Mouse (Mus musculus) hindbrain, embryonic 11.5 days (tissue): ENCODE measurements around the gene Slc8b1. TPM values are rescaled to one million over a fixed set of nuclear protein-coding genes. Genes with fewer than 3 reads are reported as not detected.

Experiments used
- ATAC-seq: fragments of 200-750 bp; cut with Nextera tagmentation; 2 replicates; pipeline ENCODE4 v1.8.0; 2017; ENCODE audit warnings: mild to moderate bottlenecking, moderate TSS enrichment, moderate library complexity; ENCODE audit not compliant: low FRiP score
- DNase-seq: peaks from one replicate; pipeline ENCODE4 v3.0.0-alpha.2; 2015; ENCODE audit warnings: low spot score
- H3K27ac ChIP-seq: fragments of 300-500 bp; sonication (generic); 2 replicates; pipeline ENCODE4 v1.5.1; 2014; ENCODE audit warnings: mild to moderate bottlenecking, low read depth, low read length
- H3K27me3 ChIP-seq: fragments of 300-500 bp; sonication (generic); 2 replicates; pipeline ENCODE4 v1.6.1; 2014; ENCODE audit warnings: mild to moderate bottlenecking, low read length, moderate library complexity, mixed read lengths; ENCODE audit not compliant: control insufficient read depth, insufficient read depth
- H3K36me3 ChIP-seq: fragments of 300-500 bp; sonication (generic); 2 replicates; pipeline ENCODE4 v1.6.1; 2014; ENCODE audit warnings: mild to moderate bottlenecking, low read length, moderate library complexity, mixed read lengths; ENCODE audit not compliant: control insufficient read depth, insufficient read depth
- H3K4me1 ChIP-seq: fragments of 300-500 bp; sonication (generic); replicated peaks from 2 replicates; pipeline ENCODE4 v1.6.1; 2014; ENCODE audit warnings: low read length, mixed read lengths; ENCODE audit not compliant: control insufficient read depth, insufficient read depth
- H3K4me2 ChIP-seq: fragments of 300-500 bp; sonication (generic); replicated peaks from 2 replicates; pipeline ENCODE4 v1.6.1; 2014; ENCODE audit warnings: mild to moderate bottlenecking, low read depth, low read length
- H3K4me3 ChIP-seq: fragments of 300-500 bp; sonication (generic); 2 replicates; pipeline ENCODE4 v1.5.1; 2014; ENCODE audit warnings: low read depth, low read length
- H3K9ac ChIP-seq: fragments of 300-500 bp; sonication (generic); 2 replicates; pipeline ENCODE4 v1.6.1; 2014; ENCODE audit warnings: low read depth, low read length
- H3K9me3 ChIP-seq: fragments of 300-500 bp; sonication (generic); 2 replicates; pipeline ENCODE4 v1.6.1; 2016; ENCODE audit warnings: low read length; ENCODE audit not compliant: control insufficient read depth
- WGBS: fragments of 180-500 bp; shearing (Covaris S2); extraction: QIAGEN DNeasy Blood & Tissue Kit; methylation state at CpG from one replicate; pipeline ENCODE4 v1.1.7; 2014; 5-methylcytosine and 5-hydroxymethylcytosine counted together
- polyA plus RNA-seq: library from polyadenylated mRNA; unstranded; fragments of >200 nt; fragmentation: Nextera tagmentation; extraction: Ambion mirVana; gene quantifications from 2 replicates; pipeline ENCODE4 v1.2.1, GENCODE M21; 2014

Gene Slc8b1
- polyA plus RNA-seq, 1 experiment from 2014 or later = 1.5 TPM

- no peaks in the 10 kb centered on the region for H3K9me3 ChIP-seq
- ATAC-seq (no peak), DNase-seq (no peak)
- 79% methylated on average over 5 of the region's 5 CpGs for WGBS
- H3K9ac ChIP-seq = no peak overlapping the region
- H3K27me3 ChIP-seq = no peaks in the 10 kb centered on the region
- no peak overlapping the region for H3K27ac ChIP-seq
- no peak overlapping the region for H3K4me2 ChIP-seq
- H3K4me1 ChIP-seq = no peaks in the 10 kb centered on the region
- H3K36me3 ChIP-seq = no peaks in the 10 kb centered on the region
- no peak overlapping the region for H3K4me3 ChIP-seq
Measured at GRCm38 (mm10) chr5:120550137-120550536, 39.2 kb downstream of the Slc8b1 start.

GRCm38 (mm10) chr5:120550673-120551072, 39.7 kb downstream of the Slc8b1 start:
- ATAC-seq (no peak), DNase-seq (no peak)
- H3K4me2 ChIP-seq = no peak overlapping the region
- no peak overlapping the region for H3K4me3 ChIP-seq
- no peaks in the 10 kb centered on the region for H3K27me3 ChIP-seq
- H3K9ac ChIP-seq = no peak overlapping the region
- no peaks in the 10 kb centered on the region for H3K9me3 ChIP-seq
- no peaks in the 10 kb centered on the region for H3K4me1 ChIP-seq
- H3K27ac ChIP-seq = no peak overlapping the region
- 99% methylated on average over 4 of the region's 5 CpGs for WGBS
- no peaks in the 10 kb centered on the region for H3K36me3 ChIP-seq

- no peaks in the 10 kb centered on the region for H3K9me3 ChIP-seq
- 84% methylated on average over 24 of the region's 24 CpGs for WGBS
- no peak for ATAC-seq
- H3K4me1 ChIP-seq = peaks cover 8% of the 10 kb centered on the region
- H3K27ac ChIP-seq = no peak overlapping the region
- no peak overlapping the region for H3K4me2 ChIP-seq
- no peaks in the 10 kb centered on the region for H3K36me3 ChIP-seq
- H3K27me3 ChIP-seq = no peaks in the 10 kb centered on the region
- no peak overlapping the region for H3K4me3 ChIP-seq
- H3K9ac ChIP-seq = no peak overlapping the region
- DNase-seq = no peak
Measured at GRCm38 (mm10) chr5:120555871-120556270, 44.9 kb downstream of the Slc8b1 start.

- Histone ChIP-seq H3K36me3 (no peaks in the 10 kb centered on the region), H3K4me3 (no peak overlapping the region), H3K9ac (no peak overlapping the region), H3K27ac (no peak overlapping the region), H3K27me3 (no peaks in the 10 kb centered on the region), H3K4me2 (no peak overlapping the region), H3K4me1 (peaks cover 10% of the 10 kb centered on the region), H3K9me3 (no peaks in the 10 kb centered on the region)
- DNase-seq = no peak
- 72% methylated on average over 8 of the region's 8 CpGs for WGBS
- ATAC-seq = no peak
Measured at GRCm38 (mm10) chr5:120558041-120558440, 47.1 kb downstream of the Slc8b1 start.

- no peak overlapping the region for H3K4me3 ChIP-seq
- H3K9me3 ChIP-seq = no peaks in the 10 kb centered on the region
- no peaks in the 10 kb centered on the region for H3K36me3 ChIP-seq
- H3K4me1 ChIP-seq = peaks cover 14% of the 10 kb centered on the region
- H3K4me2 ChIP-seq = no peak overlapping the region
- H3K9ac ChIP-seq = no peak overlapping the region
- ATAC-seq (no peak), DNase-seq (no peak)
- no peak overlapping the region for H3K27ac ChIP-seq
- WGBS = 72% methylated on average over 14 of the region's 14 CpGs
- H3K27me3 ChIP-seq = no peaks in the 10 kb centered on the region
Measured at GRCm38 (mm10) chr5:120558762-120559161, 47.8 kb downstream of the Slc8b1 start.

GRCm38 (mm10) chr5:120560129-120560615, 49.2 kb downstream of the Slc8b1 start:
- peak overlapping the region; percentile 67 for H3K27ac ChIP-seq
- H3K4me1 ChIP-seq = peaks cover 16% of the 10 kb centered on the region
- 63% methylated on average over 9 of the region's 9 CpGs for WGBS
- H3K36me3 ChIP-seq = no peaks in the 10 kb centered on the region
- no peaks in the 10 kb centered on the region for H3K27me3 ChIP-seq
- no peaks in the 10 kb centered on the region for H3K9me3 ChIP-seq
- DNase-seq (no peak), ATAC-seq (no peak)
- no peak overlapping the region for H3K9ac ChIP-seq
- H3K4me3 ChIP-seq = no peak overlapping the region
- no peak overlapping the region for H3K4me2 ChIP-seq

- Histone ChIP-seq H3K36me3 (no peaks in the 10 kb centered on the region), H3K27me3 (no peaks in the 10 kb centered on the region), H3K9me3 (no peaks in the 10 kb centered on the region), H3K4me3 (no peak overlapping the region), H3K27ac (peak overlapping the region; percentile 67), H3K9ac (0 out of 2 replicates have a peak overlapping the region, but pooled peaks have one; percentile 1), H3K4me2 (0 out of 2 replicates have a peak overlapping the region, but pooled peaks have one; percentile 2), H3K4me1 (peaks cover 20% of the 10 kb centered on the region)
- peak; percentile 55 for ATAC-seq
- 11% methylated on average over 16 of the region's 16 CpGs for WGBS
- peak; percentile 56 for DNase-seq
Measured at GRCm38 (mm10) chr5:120560616-120561311, 49.8 kb downstream of the Slc8b1 start.

GRCm38 (mm10) chr5:120562956-120563913, 52.3 kb downstream of the Slc8b1 start:
- no peak overlapping the region for H3K4me3 ChIP-seq
- DNase-seq (peak; percentile 35), ATAC-seq (no peak)
- H3K4me2 ChIP-seq = no peak overlapping the region
- WGBS = 50% methylated on average over 28 of the region's 28 CpGs
- H3K27me3 ChIP-seq = no peaks in the 10 kb centered on the region
- no peaks in the 10 kb centered on the region for H3K36me3 ChIP-seq
- H3K27ac ChIP-seq = peak overlapping the region; percentile 54
- H3K9ac ChIP-seq = no peak overlapping the region
- peaks cover 42% of the 10 kb centered on the region for H3K4me1 ChIP-seq
- H3K9me3 ChIP-seq = no peaks in the 10 kb centered on the region
